Mouse (Mus musculus) layer of hippocampus, postnatal 36 days (tissue): ENCODE measurements around the gene R3hdm2. TPM values are rescaled to one million over a fixed set of nuclear protein-coding genes. Genes with fewer than 3 reads are reported as not detected.
A peak's percentile ranks its signal among the peaks of the same experiment; 100 is the strongest.

ENCODE experiments used
- DNase-seq, 2 experiments: peaks; one replicate each; pipeline ENCODE4 v3.0.0; 2022
- total RNA-seq, 2 experiments: library from RNA; stranded (reverse); gene quantifications; 2 replicates each; pipeline ENCODE4 v1.2.3; 2021

The R3hdm2 gene
- total RNA-seq: 100 to 1,000 TPM; 153 to 163 TPM

GRCm38 (mm10) chr10:127380251-127380691, at the start of gene R3hdm2:
Gene R3hdm2, plus strand, starts transcription at chr10:127380327.
- DNase-seq: peak; percentile 85 to 90

DNA sequence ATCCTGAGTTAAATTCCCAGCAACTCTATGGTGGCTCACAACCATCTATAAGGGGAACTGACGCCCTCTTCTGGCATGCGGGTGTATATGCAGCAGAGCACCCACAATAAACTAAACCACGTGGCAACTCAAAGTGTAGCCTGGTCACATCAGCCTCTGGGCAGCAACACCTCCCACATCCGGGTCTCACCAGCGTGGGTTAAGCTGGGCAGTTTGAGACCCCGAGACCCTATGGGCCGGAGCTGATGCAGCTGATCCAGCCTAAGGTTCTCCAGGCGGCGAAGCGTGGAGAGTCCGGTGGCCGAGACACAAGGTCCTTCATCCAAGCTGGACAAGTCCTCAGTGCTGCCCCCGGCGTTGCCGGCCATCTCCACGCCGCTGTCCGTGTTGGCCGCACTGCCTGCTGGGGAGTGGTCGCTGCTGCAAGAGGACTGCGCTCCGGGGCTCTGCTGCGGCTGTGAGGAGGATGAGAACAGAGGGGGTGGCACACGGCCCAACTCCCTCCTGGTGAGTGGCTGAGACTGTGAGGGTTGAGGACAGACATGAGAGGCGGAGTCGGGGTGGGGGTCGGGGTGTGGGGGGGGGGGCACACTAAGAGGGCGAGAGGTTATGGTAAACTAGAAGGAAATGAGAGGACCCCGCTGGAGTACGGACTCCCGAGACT, 47.8 kb upstream of the R3hdm2 start:
- no peak for DNase-seq

- no peak for DNase-seq
Observed at GRCm38 (mm10) chr10:127333152-127333551, 47.0 kb upstream of the R3hdm2 start.

DNA sequence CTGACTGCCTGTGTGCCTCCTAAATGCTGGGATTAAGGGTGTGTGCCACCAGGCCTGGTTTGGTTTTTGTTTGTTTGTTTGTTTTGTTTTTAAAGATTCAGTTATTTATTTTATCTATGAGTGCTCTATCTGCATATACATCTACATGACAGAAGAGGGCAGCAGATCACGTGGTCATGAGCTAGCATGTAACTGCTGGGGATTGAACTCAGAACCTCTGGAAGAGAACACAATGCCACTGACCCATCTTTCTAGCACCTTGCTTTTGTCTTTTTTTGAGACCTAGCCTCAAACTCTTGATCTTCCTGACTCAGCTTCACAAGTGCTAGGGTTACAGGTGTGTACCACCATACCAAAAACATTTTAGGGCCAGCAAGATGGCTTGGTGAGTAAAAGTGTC, 44.9 kb upstream of the R3hdm2 start:
- DNase-seq: no peak

DNA sequence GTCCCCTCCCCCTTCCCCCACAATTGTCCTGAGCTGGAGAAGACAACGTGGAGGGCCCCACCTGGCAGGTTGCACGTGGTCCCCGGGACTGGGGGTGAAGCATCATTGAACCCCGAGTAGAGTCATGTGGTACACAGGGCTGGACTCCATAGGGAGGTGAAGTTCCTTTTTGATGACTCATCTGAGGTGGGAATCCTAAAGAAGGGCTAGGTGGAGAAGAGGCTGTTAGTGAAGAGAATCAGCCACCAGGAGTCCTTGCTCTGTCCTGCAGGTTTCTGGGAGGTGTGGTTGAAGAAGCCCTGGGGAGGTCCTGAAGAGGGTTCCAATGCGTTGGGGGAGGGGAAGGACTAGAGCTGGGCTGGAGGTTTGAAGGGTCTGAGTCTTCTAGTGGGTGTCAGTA, 43.2 kb upstream of the R3hdm2 start:
- DNase-seq: no peak

- DNase-seq: no peak
Observed at GRCm38 (mm10) chr10:127337536-127338099, 42.5 kb upstream of the R3hdm2 start.

- DNase-seq: peak; percentile 76 to 83
Observed at GRCm38 (mm10) chr10:127338930-127339682, 41.0 kb upstream of the R3hdm2 start.

GRCm38 (mm10) chr10:127339683-127340576, 40.2 kb upstream of the R3hdm2 start:
- no peak for DNase-seq

DNA sequence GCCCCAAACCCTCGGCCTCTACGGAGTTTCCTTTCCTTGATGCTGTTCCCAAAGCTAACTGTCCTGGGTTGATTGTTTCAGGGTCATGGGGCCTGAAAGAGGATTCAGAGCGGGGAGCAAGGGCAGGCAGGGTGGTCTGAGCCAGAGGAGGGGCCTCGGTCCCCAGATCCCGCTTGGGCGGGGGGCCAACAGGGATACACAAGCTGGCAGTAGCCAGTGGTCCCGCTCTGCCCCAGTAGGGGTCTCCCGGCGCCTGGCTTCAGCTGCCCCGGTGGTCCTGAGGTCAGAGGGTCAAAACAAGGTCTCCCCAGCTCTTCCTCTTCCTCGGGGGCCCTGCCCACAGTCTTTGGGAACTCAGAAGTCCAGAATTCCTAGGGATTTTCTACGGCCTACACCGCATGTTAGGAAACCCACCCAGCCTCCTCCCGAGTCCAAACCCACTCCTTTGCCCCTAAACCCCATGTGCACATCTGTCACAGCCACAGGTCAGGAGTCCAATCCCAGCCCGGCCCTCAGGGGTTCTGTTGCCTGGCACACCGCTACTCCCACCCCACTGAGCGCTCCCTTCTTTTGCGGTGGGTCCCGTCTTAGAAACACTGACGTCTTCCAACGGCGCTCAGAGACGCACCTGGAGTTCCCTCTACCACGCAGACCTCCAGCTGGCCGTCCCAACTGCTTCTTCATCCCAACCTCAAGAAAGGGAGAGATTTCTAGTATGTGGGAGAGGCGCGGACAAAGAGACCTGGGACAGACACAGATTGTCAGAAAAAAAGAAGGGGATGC, 39.4 kb upstream of the R3hdm2 start:
- no peak for DNase-seq

GRCm38 (mm10) chr10:127341360-127341690, 38.8 kb upstream of the R3hdm2 start:
- no peak for DNase-seq

GRCm38 (mm10) chr10:127341891-127342639, 38.1 kb upstream of the R3hdm2 start, which contains the start of gene Gli1:
Gene Gli1, minus strand, starts transcription at chr10:127341974.
- DNase-seq: peak; percentile 63 to 67

GRCm38 (mm10) chr10:127343029-127343428, 37.1 kb upstream of the R3hdm2 start:
- no peak for DNase-seq

- no peak for DNase-seq
Observed at GRCm38 (mm10) chr10:127346173-127346572, 34.0 kb upstream of the R3hdm2 start.

DNA sequence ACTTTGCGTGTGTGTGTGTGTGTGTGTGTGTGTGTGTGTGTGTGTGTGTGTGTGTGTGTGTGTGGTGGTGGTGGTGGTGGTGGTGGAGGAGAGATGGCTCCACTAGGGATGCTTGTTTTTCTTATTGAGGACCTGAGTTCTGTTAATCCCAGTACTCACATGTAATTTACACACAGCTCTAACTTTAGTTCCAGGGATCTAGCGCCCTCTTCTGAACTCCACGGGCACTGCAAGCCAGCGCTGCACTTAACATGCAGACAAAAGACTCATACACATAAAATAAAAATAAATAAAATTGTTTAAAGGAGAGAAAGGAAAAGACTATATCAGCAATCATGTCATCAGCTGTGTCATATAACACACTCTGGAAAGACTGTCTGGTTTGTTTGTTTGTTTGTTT, 31.2 kb upstream of the R3hdm2 start:
- no peak for DNase-seq

DNA sequence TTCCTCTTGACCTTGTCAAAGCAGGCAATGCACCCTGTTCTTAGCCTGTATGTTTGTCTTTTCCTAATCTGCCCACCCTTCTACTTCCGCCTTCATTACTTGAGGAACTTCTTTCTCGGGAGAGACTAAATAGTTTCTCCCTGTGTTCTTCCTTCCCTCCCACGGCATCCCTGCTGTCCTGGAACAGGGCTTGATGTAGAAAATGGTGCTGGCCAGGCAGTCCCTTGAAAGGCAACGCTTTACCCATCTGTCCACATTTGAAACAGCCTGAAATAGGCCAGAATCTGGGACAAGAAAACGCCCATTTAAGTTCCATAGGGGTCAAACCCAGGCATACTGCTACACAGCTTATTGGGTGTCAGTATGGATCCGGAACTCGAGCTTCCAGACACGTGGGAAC, 30.3 kb upstream of the R3hdm2 start:
- DNase-seq: no peak

DNA sequence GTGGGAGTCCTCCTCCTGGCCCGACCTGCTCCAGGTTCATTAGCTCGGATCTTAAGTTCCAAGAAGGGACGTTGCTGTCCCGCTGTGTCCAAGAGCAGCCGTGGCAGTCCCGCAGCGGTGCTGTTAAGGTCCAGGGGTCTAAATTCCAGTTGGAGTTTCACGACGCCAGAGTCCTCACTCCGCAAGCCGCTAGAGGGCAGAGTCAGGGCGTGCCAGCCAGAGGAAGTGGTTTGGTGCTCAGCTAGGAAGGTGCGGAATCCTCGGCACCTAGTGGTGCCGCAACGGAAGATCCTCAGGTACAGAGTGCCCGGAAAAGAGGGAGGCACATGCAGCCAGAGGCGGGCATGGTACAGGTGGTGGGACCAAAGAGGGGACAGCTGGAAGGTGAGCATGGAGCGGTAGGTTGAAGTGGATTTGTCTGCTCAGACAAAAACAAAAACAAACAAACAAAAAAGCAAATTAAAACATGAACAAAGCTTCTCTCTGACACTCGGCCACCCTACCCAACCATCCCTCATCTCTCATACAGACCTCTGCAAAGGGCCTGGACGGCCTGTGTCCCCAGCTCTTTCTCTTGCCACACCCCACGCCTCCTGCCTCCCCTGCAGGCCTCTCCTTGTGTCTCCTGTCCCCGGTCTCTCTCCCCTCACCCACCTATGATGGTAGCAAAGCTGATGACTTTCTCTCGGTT, 29.4 kb upstream of the R3hdm2 start:
- DNase-seq: peak in 1 of 2 experiments; percentile 60

GRCm38 (mm10) chr10:127351285-127351595, 28.9 kb upstream of the R3hdm2 start:
- DNase-seq: no peak

DNA sequence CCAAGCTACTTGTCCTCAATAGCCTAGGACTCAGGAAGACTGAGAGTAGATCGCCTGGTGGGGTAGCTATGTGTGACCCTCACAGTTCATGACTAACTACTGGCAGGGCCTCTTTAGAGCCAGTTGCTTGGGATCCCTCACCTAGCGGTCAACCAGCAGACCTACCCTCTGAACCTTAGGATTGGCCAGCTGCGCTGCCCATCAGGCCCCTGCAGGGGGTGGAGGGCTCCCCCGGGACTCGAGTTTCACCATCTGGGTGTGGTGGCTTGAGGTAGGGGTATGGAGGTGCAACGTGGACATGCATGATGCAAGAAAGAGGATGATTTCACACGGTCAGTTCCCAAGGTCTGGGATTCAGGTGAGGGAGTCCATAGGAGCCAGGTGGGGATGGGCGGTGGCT, 28.4 kb upstream of the R3hdm2 start:
- DNase-seq: no peak

DNA sequence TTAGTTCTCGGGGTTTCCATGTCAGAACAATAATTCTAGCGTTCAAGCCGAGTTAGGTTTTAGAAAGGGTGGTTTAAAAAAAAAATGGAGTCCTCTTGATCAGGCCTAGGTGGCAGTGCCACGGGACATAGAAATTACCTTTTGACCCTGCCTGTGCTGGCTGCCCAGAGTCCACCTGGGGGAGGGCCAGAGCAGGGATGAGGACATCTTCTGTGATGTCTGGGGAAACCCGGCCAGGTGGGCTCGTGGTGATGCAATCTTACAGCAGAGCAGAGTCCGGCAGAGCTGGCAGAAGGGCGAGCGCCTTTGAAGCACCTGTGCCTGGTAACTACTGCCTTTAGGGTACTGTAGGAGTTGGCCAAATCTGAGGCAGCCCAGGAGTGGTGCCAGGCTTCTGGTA, 27.9 kb upstream of the R3hdm2 start:
- DNase-seq: no peak

DNA sequence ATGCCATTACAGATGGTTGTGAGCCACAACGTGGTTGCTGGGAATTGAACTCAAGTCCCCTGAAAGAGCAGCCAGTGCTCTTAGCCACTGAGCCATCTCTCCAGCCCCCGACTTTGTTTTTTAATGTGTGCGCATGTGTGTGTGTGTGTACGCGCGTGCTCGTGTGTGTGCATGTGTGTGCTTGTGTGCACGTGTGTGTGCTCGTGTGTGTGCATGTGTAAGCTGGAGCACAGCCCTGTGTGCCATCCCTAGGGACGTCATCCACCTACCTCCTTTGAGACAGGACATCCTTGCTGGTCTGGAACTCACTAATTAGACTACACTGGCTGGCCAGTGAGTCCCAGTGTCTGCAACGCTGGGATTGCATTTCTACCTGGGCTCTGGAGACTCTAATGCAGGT, 27.4 kb upstream of the R3hdm2 start:
- DNase-seq: no peak
